In genomic region chr11:70977293-70977692, GRCm38 (mm10) we compare ENCODE assay signal across 35 mouse cellular contexts.
"Had no signal": no experiment of that assay in that cellular context is flagged by ENCODE, and none has a peak within 500 bp of the region (broad histone marks: within the 10 kb centered on the region; RNA-seq: fewer than 3 reads in every experiment).

No protein-coding gene starts in this region.

- H3K4me2 ChIP-seq: heart, embryonic 11.5 days; heart, embryonic 12.5 days; heart, embryonic 13.5 days; heart, embryonic 15.5 days; hindbrain, embryonic 12.5 days; hindbrain, embryonic 13.5 days; hindbrain, embryonic 14.5 days; hindbrain, embryonic 15.5 days; intestine, embryonic 15.5 days; kidney, embryonic 15.5 days had no signal

- H3K4me3 ChIP-seq: heart, embryonic 12.5 days; heart, embryonic 13.5 days; heart, embryonic 15.5 days; hindbrain, embryonic 10.5 days; hindbrain, embryonic 12.5 days; hindbrain, embryonic 13.5 days; hindbrain, embryonic 15.5 days; intestine, embryonic 15.5 days; kidney, embryonic 15.5 days; layer of hippocampus, adult 2 months; left cerebral cortex, adult 2 months had no signal

- DNase-seq: heart, postnatal 10 days; heart, postnatal 14 days; heart, postnatal 36 days; heart, postnatal 4 days; kidney, adult 11 months; kidney, adult 18-20 months; kidney, adult 2 months; kidney, adult 8-10 months; kidney, adult 9 months; kidney, postnatal 10 days; kidney, postnatal 14 days; kidney, postnatal 25 days; kidney, postnatal 36 days; kidney, postnatal 4 days; layer of hippocampus, adult 9-11 months; layer of hippocampus, postnatal 36 days had no signal

- H3K27ac ChIP-seq: heart, embryonic 13.5 days; heart, embryonic 15.5 days; hindbrain, embryonic 10.5 days; hindbrain, embryonic 12.5 days; hindbrain, embryonic 13.5 days; hindbrain, embryonic 14.5 days; hindbrain, embryonic 15.5 days; hindbrain, postnatal 0 days; intestine, embryonic 15.5 days; kidney, embryonic 15.5 days; kidney, postnatal 0 days; left cerebral cortex, adult 2 months had no signal

- ATAC-seq: hindbrain, embryonic 16.5 days; hindbrain, postnatal 0 days; inflammation-experienced regulatory T-cells, adult 6 months; intestine, embryonic 15.5 days; intestine, embryonic 16.5 days; intestine, postnatal 0 days had no signal

- H3K9ac ChIP-seq: heart, embryonic 12.5 days; heart, embryonic 13.5 days; heart, embryonic 15.5 days; hindbrain, embryonic 12.5 days; hindbrain, embryonic 13.5 days; hindbrain, embryonic 14.5 days; hindbrain, embryonic 15.5 days; intestine, embryonic 15.5 days; kidney, embryonic 15.5 days had no signal

- H3K9me3 ChIP-seq: heart, embryonic 12.5 days; heart, embryonic 13.5 days; heart, embryonic 15.5 days; hindbrain, embryonic 10.5 days; hindbrain, embryonic 12.5 days; hindbrain, embryonic 13.5 days; hindbrain, embryonic 15.5 days; intestine, embryonic 15.5 days; kidney, embryonic 15.5 days had no signal

- H3K27me3 ChIP-seq: heart, embryonic 12.5 days; heart, embryonic 13.5 days; heart, embryonic 15.5 days; hindbrain, embryonic 12.5 days; hindbrain, embryonic 13.5 days; hindbrain, embryonic 15.5 days; intestine, embryonic 15.5 days; kidney, embryonic 15.5 days had no signal
